Mouse (Mus musculus) embryonic facial prominence, embryonic 15.5 days (tissue): ENCODE results near the gene Nhsl2. TPM values are rescaled to one million over a fixed set of nuclear protein-coding genes. Genes with fewer than 3 reads are reported as not detected.

Experiments
- microRNA-seq: library from miRNA; unstranded; fragments of <30 nt; microRNA quantifications from one replicate; pipeline ENCODE4, GENCODE M21; 2016; ENCODE audit warnings: borderline number of aligned reads
- polyA plus RNA-seq: library from polyadenylated mRNA; unstranded; fragments of >200 nt; fragmentation: Nextera tagmentation; extraction: Ambion mirVana; gene quantifications from 2 replicates; pipeline ENCODE4 v1.2.1, GENCODE M21; 2015

The Nhsl2 gene
- polyA plus RNA-seq, 1 experiment from 2014 or later: 7.0 TPM

Small RNAs within 50 kb of the gene (microRNA-seq; reads per million reads assigned to microRNA genes)
- gene Gm27843: not detected

Other genes with a start within 250 kb of the Nhsl2 start
- 160 and 168 TPM in 2 replicates for gene Ogt, start 209.3 kb upstream of the Nhsl2 start, polyA plus RNA-seq
- gene Cxcr3, start 115.1 kb upstream of the Nhsl2 start, polyA plus RNA-seq: 0.43 and 0.52 TPM in 2 replicates
- 0.17 and 0.30 TPM in 2 replicates for gene Gm4779, start 55.0 kb upstream of the Nhsl2 start, polyA plus RNA-seq
- gene 8030474K03Rik, start 54.7 kb upstream of the Nhsl2 start, polyA plus RNA-seq: 0.08 TPM in 1 of 2 replicates, not detected in the other
- gene Rtl5, start 221.9 kb downstream of the Nhsl2 start, polyA plus RNA-seq: 1.1 and 2.2 TPM in 2 replicates